Mouse (Mus musculus) olfactory bulb, adult 2 months (tissue): ENCODE measurements around the gene Sox2.

ENCODE experiments used
- CTCF ChIP-seq: fragments of 200-500 bp; IDR thresholded peaks from 2 replicates; pipeline ENCODE4 v1.5.1; 2012; ENCODE audit warnings: low read depth, mild to moderate bottlenecking, low read length, moderate library complexity; ENCODE audit not compliant: insufficient read depth
- POLR2A ChIP-seq: fragments of 200-500 bp; IDR thresholded peaks from 2 replicates; pipeline ENCODE4 v1.6.1; 2012; ENCODE audit warnings: mild to moderate bottlenecking, low read depth, low read length, moderate library complexity; ENCODE audit not compliant: insufficient read depth

- TF ChIP-seq CTCF, result no peak
- no peak for TF ChIP-seq POLR2A
Observed at GRCm38 (mm10) chr3:34648105-34648832, 1.9 kb upstream of the Sox2 start.
